Mouse (Mus musculus): Measurements from ENCODE around the gene P2rx6. TPM values are rescaled to one million over a fixed set of nuclear protein-coding genes. Genes with fewer than 3 reads are reported as not detected.
"Not testable (repeated sequence)": the region's sequence is repeated elsewhere in the genome, so short reads cannot be mapped to it uniquely, and the experiment has no call there.

P2rx6 gene
- polyA plus RNA-seq, 1 experiment from 2014 or later = 0.42 TPM

- 54% methylated on average over 8 of the region's 8 CpGs for WGBS (ENCODE audit: missing documents)
- Histone ChIP-seq H3K36me3 (ENCODE audit: inconsistent target) (no peaks in the 10 kb centered on the region), H3K79me2 (ENCODE audit: inconsistent target) (no peaks in the 10 kb centered on the region), H3K4me3 (ENCODE audit: inconsistent target) (no peak within 1 kb of the TSS), H3K27ac (no peak within 1 kb of the TSS)
These were observed 21.4 kb downstream of the P2rx6 start, which contains the start of gene Slc7a4 for GRCm38 (mm10) chr16:17583064-17583463. Gene Slc7a4, minus strand, starts transcription at chr16:17583214.

- no peak overlapping the region for H3K27ac ChIP-seq
- H3K4me3 ChIP-seq (ENCODE audit: inconsistent target) = no peak overlapping the region
- no peaks in the 10 kb centered on the region for H3K36me3 ChIP-seq (ENCODE audit: inconsistent target)
- WGBS (ENCODE audit: missing documents) = 96% methylated on average over 7 of the region's 7 CpGs
- H3K79me2 ChIP-seq (ENCODE audit: inconsistent target) = no peaks in the 10 kb centered on the region
These were observed 22.9 kb downstream of the P2rx6 start for GRCm38 (mm10) chr16:17584555-17584954.

GRCm38 (mm10) chr16:17590731-17591130 is 29.0 kb downstream of the P2rx6 start:
- H3K27ac ChIP-seq = no peak overlapping the region
- no peaks in the 10 kb centered on the region for H3K36me3 ChIP-seq (ENCODE audit: inconsistent target)
- no peak overlapping the region for H3K4me3 ChIP-seq (ENCODE audit: inconsistent target)
- no peaks in the 10 kb centered on the region for H3K79me2 ChIP-seq (ENCODE audit: inconsistent target)
- 71% methylated on average over 2 of the region's 2 CpGs for WGBS (ENCODE audit: missing documents)

- Histone ChIP-seq H3K36me3 (ENCODE audit: inconsistent target) (no peaks in the 10 kb centered on the region), H3K79me2 (ENCODE audit: inconsistent target) (no peaks in the 10 kb centered on the region), H3K4me3 (ENCODE audit: inconsistent target) (no peak overlapping the region), H3K27ac (no peak overlapping the region)
- 60% methylated on average over 3 of the region's 3 CpGs for WGBS (ENCODE audit: missing documents)
These were observed 39.4 kb downstream of the P2rx6 start for GRCm38 (mm10) chr16:17600944-17601562.

DNA sequence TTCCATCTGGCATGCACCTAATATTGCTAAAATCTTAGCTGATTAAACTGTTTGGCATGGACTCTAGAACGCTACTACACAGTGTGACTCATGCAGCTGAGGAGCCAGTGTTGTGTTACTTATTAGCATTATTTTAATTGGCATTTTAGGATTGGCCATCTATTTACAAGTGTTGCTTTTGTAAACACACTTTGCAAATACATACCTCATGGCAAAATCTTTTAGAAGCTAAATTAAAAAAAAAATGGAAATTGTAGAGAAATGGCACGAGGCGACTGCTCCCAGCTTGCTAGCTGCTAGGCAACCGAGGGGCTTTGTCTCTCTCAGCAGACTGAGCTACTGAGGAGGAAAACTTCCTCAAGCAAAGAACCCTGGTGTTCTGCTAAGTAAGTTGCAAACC is 43.3 kb downstream of the P2rx6 start:
- WGBS (ENCODE audit: missing documents) = 83% methylated on average over 4 of the region's 4 CpGs

DNA sequence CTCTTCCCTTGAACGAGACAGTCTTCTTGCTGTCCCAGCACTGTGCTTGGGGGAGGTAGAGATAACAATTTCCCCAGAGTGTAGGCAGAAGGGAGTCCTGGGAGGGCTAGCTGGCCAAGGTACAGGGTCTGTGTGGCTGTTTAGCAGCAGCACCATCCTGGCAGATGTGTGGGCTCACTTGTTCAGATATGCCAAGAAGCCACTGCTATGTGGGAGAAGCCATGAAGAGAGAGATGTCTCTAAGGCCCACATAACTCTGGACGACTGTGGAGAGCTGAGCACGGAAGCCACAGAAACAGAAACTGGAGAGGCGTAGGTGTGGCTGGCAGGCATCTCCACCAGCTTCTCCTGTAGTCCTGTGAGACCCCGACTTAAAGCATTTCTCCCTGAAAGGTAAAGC is 44.0 kb downstream of the P2rx6 start:
- H3K79me2 ChIP-seq (ENCODE audit: inconsistent target) = no peaks in the 10 kb centered on the region
- WGBS (ENCODE audit: missing documents) = 88% methylated on average over 4 of the region's 5 CpGs
- H3K36me3 ChIP-seq (ENCODE audit: inconsistent target) = no peaks in the 10 kb centered on the region
- no peak overlapping the region for H3K4me3 ChIP-seq (ENCODE audit: inconsistent target)
- H3K27ac ChIP-seq = no peak overlapping the region

More for the DNA sequence above, 43.3 kb downstream of the P2rx6 start:
- H3K79me2 ChIP-seq (ENCODE audit: inconsistent target) = no peaks in the 10 kb centered on the region
- no peak overlapping the region for H3K27ac ChIP-seq
- H3K36me3 ChIP-seq (ENCODE audit: inconsistent target) = no peaks in the 10 kb centered on the region
- no peak overlapping the region for H3K4me3 ChIP-seq (ENCODE audit: inconsistent target)

GRCm38 (mm10) chr16:17611383-17611782 is 49.7 kb downstream of the P2rx6 start:
- Histone ChIP-seq H3K4me3 (ENCODE audit: inconsistent target) (no peak overlapping the region), H3K27ac (no peak overlapping the region), H3K79me2 (ENCODE audit: inconsistent target) (no peaks in the 10 kb centered on the region), H3K36me3 (ENCODE audit: inconsistent target) (no peaks in the 10 kb centered on the region)
- 50% methylated on average over 4 of the region's 4 CpGs for WGBS (ENCODE audit: missing documents)

GRCm38 (mm10) chr16:17614740-17615139 is 53.1 kb downstream of the P2rx6 start:
- H3K36me3 ChIP-seq (ENCODE audit: inconsistent target); H3K79me2 ChIP-seq (ENCODE audit: inconsistent target); H3K27ac ChIP-seq; H3K4me3 ChIP-seq (ENCODE audit: inconsistent target): not testable (repeated sequence)
- 88% methylated on average over 6 of the region's 6 CpGs for WGBS (ENCODE audit: missing documents)

DNA sequence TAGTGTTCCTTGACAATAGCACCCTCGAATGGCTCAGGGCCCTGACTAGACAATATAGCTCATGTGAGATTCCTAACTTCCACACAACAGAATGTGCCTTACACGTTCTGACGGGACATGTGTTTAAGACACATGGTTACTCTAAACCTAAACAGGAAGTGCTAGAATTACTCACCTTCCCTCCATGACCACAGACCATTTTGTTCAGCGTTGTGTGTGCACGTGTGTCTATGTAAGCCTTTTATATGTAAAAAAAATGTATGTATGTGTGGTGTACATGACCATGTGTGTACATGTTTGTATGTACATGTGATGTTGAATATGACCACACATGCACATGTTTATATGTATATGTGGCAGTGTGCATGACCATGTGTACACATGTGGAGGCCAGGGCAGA is 54.5 kb downstream of the P2rx6 start:
- H3K27ac ChIP-seq = no peak overlapping the region
- no peak overlapping the region for H3K4me3 ChIP-seq (ENCODE audit: inconsistent target)
- WGBS (ENCODE audit: missing documents) = 21% methylated on average over 5 of the region's 5 CpGs
- peaks cover 18% of the 10 kb centered on the region; the same call in 1 of the 2 replicates for H3K79me2 ChIP-seq (ENCODE audit: inconsistent target)
- H3K36me3 ChIP-seq (ENCODE audit: inconsistent target) = no peaks in the 10 kb centered on the region

DNA sequence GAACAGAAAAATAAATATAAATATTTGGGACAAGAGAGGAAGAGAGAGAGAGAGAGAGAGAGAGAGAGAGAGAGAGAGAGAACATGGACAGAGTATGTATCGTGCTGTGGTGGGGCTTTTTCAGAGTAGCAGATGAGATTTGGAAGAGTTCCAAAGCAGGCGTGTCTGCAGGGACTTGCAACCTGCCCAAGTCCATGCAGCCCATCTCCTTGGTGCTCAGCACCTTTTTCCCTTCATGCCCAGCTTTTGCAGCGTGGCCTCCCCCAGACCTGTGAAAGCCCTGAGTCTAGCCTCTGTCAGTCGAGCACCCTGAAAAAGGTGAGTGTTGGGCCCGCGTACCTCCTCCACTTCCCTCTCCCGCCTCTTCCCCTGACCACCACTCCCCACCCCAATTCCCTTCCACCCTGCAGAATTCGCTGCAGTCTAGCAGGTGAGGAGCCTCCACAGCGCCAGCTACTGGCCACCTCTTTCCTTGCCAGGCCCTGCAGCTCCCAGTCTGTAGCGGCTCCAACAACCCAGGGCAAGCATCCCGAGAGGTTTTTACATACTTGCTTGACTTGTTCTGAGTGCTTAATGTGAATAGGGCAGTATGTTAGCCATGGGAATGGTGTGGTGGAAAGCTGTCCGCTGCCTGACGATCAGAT is 56.4 kb downstream of the P2rx6 start:
- Histone ChIP-seq H3K79me2 (ENCODE audit: inconsistent target) (peaks cover 21% of the 10 kb centered on the region; the same call in 1 of the 2 replicates), H3K27ac (no peak overlapping the region), H3K4me3 (ENCODE audit: inconsistent target) (no peak overlapping the region), H3K36me3 (ENCODE audit: inconsistent target) (no peaks in the 10 kb centered on the region)
- WGBS (ENCODE audit: missing documents) = 24% methylated on average over 13 of the region's 13 CpGs

DNA sequence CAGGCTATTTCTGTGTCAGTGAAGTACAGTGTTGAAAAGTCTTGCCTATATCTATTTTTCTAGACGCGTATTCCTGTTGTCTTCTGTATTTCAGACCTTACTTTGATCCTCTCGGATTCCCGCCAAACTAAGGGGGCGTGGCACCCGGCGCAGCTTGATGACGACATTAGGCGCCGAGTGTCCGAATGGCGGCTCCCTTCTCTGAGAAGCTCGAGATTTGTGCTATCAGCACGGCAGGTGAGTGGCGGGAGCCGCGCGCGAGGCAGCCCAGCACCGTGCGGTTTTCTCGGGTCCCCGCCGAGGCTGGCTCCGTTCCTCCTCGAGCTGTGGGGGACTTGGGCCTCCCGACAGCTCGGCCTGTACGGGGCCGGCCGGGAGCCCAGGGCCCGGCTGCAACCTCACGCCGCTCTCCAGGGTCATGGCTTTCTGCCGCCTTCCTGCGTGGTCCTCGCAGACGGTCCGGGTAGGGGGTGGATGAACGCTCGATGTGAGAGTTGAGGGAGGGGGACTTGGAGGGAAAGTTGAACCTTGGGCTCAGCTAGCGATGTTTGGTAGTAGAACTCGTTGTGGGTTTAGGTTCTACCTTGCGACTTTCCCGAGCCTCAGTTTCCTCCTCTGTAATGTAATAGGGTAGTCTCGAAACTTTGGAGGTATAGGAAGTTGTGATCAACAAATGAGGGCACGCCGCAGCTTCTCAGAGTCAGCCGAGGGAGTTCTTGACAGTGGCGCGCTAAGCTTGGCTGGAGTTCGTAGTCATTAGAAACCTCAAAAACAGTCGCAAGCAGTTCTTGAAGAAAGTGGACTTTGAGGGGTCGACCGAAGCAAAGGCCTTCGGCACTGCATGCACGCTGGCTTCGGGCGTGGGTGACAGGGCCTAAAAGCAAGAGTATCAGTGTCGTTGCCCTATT is 57.8 kb downstream of the P2rx6 start, which contains the start of gene Smpd4:
Gene Smpd4 (plus strand): TSS at position 157 of the 908 bp plus-strand sequence.
- Histone ChIP-seq H3K36me3 (ENCODE audit: inconsistent target) (no peaks in the 10 kb centered on the region), H3K27ac (peak within 1 kb of the TSS; percentile 2; the same call in 1 of the 2 replicates), H3K4me3 (ENCODE audit: inconsistent target) (peak within 1 kb of the TSS; percentile 81), H3K79me2 (ENCODE audit: inconsistent target) (peaks cover 21% of the 10 kb centered on the region; the same call in 1 of the 2 replicates)
- WGBS (ENCODE audit: missing documents) = 3% methylated on average over 60 of the region's 60 CpGs

- 100% methylated on average over 1 of the region's 1 CpGs for WGBS (ENCODE audit: missing documents)
- Histone ChIP-seq H3K79me2 (ENCODE audit: inconsistent target) (peaks cover 21% of the 10 kb centered on the region; the same call in 1 of the 2 replicates), H3K27ac (no peak overlapping the region), H3K4me3 (ENCODE audit: inconsistent target) (no peak overlapping the region), H3K36me3 (ENCODE audit: inconsistent target) (peaks cover 11% of the 10 kb centered on the region)
These were observed 60.3 kb downstream of the P2rx6 start for GRCm38 (mm10) chr16:17621936-17622335.

GRCm38 (mm10) chr16:17625488-17626268 is 64.0 kb downstream of the P2rx6 start:
- H3K4me3 ChIP-seq (ENCODE audit: inconsistent target) = no peak overlapping the region
- H3K27ac ChIP-seq = no peak overlapping the region
- 72% methylated on average over 8 of the region's 8 CpGs for WGBS (ENCODE audit: missing documents)
- H3K36me3 ChIP-seq (ENCODE audit: inconsistent target) = peaks cover 40% of the 10 kb centered on the region
- peaks cover 8% of the 10 kb centered on the region; the same call in 1 of the 2 replicates for H3K79me2 ChIP-seq (ENCODE audit: inconsistent target)

GRCm38 (mm10) chr16:17626269-17626555 is 64.5 kb downstream of the P2rx6 start:
- peaks cover 43% of the 10 kb centered on the region for H3K36me3 ChIP-seq (ENCODE audit: inconsistent target)
- no peak overlapping the region for H3K4me3 ChIP-seq (ENCODE audit: inconsistent target)
- H3K27ac ChIP-seq = no peak overlapping the region
- 96% methylated on average over 5 of the region's 5 CpGs for WGBS (ENCODE audit: missing documents)
- H3K79me2 ChIP-seq (ENCODE audit: inconsistent target) = peaks cover 3% of the 10 kb centered on the region; the same call in 1 of the 2 replicates
